Mouse (Mus musculus): Measurements from ENCODE around the gene Nckap5l.

DNA sequence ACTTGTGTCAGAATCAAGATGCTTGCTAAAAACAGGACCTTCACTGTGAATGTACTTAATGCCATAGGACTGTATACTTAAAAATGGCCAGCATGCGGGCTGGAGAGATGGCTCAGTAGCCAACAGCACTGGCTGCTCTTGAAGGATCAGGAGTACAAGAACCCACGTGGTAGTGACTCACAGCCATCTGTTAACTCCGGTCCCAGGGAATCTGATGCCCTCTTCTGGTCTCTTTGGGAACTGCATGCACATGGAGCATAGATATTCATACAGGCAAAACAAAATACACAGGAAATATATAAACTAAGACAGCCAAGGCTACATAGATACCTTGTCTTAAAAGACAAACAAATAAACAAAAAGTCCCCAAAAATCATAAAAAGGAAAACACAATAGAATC is 11.5 kb upstream of the Nckap5l start:
- no peak for TF ChIP-seq CTCF (IDR thresholded peaks at IDR 0.05; ENCODE audit: insufficient read depth, low read depth, low read length)
- TF ChIP-seq POLR2A (IDR thresholded peaks at IDR 0.05; ENCODE audit: insufficient read depth, low read depth, low read length): no peak

All from olfactory bulb, adult 2 months (tissue).